ENCODE assay signal across 8 mouse cellular contexts in the genomic region with DNA sequence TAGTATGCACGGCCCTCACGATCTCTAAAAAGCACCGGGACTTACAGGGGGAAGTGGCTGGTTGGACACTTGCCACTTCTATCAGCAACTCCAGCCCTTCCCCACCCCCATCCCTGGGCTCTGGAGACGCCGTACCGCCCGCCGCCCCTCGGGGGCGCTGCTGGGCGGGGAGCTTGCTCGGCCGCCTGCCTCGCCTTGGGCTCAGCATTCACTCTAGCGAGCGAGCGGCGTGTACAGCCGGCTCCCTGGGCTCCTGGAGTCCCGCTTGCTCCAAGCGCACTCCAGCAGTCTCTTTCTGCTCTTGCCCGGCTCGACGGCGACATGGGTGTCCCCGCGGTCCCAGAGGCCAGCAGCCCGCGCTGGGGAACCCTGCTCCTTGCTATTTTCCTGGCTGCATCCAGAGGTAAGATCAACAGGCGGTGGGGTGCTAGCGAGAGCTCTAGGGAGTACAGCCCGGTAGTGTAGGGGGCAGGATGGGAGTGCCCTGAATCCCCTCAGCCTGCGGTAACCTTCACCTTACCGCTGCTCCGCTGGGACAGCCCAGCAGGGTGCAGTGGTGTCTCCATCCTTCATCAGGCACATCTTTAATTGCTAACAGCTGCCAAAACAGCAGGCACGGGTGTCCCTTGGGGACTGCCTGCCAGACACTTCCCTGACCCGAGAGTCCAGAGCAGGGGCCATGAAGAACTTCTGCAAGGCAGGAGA. TPM values are rescaled to one million over a fixed set of nuclear protein-coding genes. Genes with fewer than 3 reads are reported as not detected.
DNase-seq lines count a peak whose midpoint lies in the region; ATAC-seq and TF ChIP-seq lines count a peak whose summit lies in the region.

A gene (plus strand): TSS at position 151 of the 705 bp plus-strand sequence.

- no peaks in the 10 kb centered on the region for H3K36me3 ChIP-seq in hindbrain, embryonic 11.5 days (ENCODE audit: control insufficient read depth, insufficient read depth, low read length)
- no peaks in the 10 kb centered on the region for H3K36me3 ChIP-seq in lung, embryonic 15.5 days
- no peaks in the 10 kb centered on the region for H3K36me3 ChIP-seq in thymus, adult 2 months (ENCODE audit: control insufficient read depth, insufficient read depth, low read length)

- peak; percentile 83 for TF ChIP-seq POLR2A in thymus, adult 2 months (IDR thresholded peaks at IDR 0.05; ENCODE audit: control insufficient read depth, extremely low read depth, insufficient read depth, low read length, poor library complexity)

- peak within 1 kb of the TSS; percentile 23 for H3K4me3 ChIP-seq in hindbrain, embryonic 11.5 days (ENCODE audit: low read depth, low read length)
- peak within 1 kb of the TSS; percentile 38 for H3K4me3 ChIP-seq in lung, embryonic 15.5 days
- peak within 1 kb of the TSS; percentile 70 for H3K4me3 ChIP-seq in thymus, adult 2 months (ENCODE audit: control insufficient read depth, insufficient read depth, low read length)

- peak; percentile 75; the same call in 1 of the 2 replicates for TF ChIP-seq CTCF in thymus, adult 2 months (IDR thresholded peaks at IDR 0.05; ENCODE audit: borderline replicate concordance, control insufficient read depth, extremely low read depth, insufficient read depth, low read length, poor library complexity)

- peak; percentile 32 for ATAC-seq in hindbrain, embryonic 11.5 days (ENCODE audit: low FRiP score)
- ATAC-seq in lung, embryonic 15.5 days (ENCODE audit: borderline replicate concordance, extremely low read depth, low FRiP score, low TSS enrichment), result peak; percentile 60; the same call in 1 of the 2 replicates
- ATAC-seq in neutrophil, adult 5-6 weeks (ENCODE audit: extremely low read depth, insufficient number of reproducible peaks, low FRiP score, poor library complexity, severe bottlenecking), result peak; percentile 54

- peaks cover 7% of the 10 kb centered on the region for H3K4me1 ChIP-seq in hindbrain, embryonic 11.5 days (replicated peaks; ENCODE audit: control insufficient read depth, insufficient read depth, low read length)
- peaks cover 57% of the 10 kb centered on the region for H3K4me1 ChIP-seq in lung, embryonic 15.5 days
- peaks cover 56% of the 10 kb centered on the region for H3K4me1 ChIP-seq in thymus, adult 2 months (replicated peaks; ENCODE audit: control insufficient read depth, insufficient read depth, low read length)

- WGBS in hindbrain, embryonic 11.5 days, result 1% methylated on average over 37 of the region's 37 CpGs
- under 1% methylated on average over 37 of the region's 37 CpGs for WGBS in lung, embryonic 15.5 days
- WGBS in thymus, adult 2 months, result under 1% methylated on average over 37 of the region's 37 CpGs

- no peaks in the 10 kb centered on the region for H3K9me3 ChIP-seq in hindbrain, embryonic 11.5 days (ENCODE audit: control insufficient read depth, low read length)
- H3K9me3 ChIP-seq in lung, embryonic 15.5 days, result no peaks in the 10 kb centered on the region

- peak within 1 kb of the TSS; percentile 43 for H3K4me2 ChIP-seq in hindbrain, embryonic 11.5 days (replicated peaks; ENCODE audit: low read depth, low read length)
- peak within 1 kb of the TSS; percentile 56 for H3K4me2 ChIP-seq in lung, embryonic 15.5 days

- H3K27ac ChIP-seq in hindbrain, embryonic 11.5 days (ENCODE audit: low read depth, low read length), result no peak within 1 kb of the TSS
- peak within 1 kb of the TSS; percentile 68 for H3K27ac ChIP-seq in lung, embryonic 15.5 days
- H3K27ac ChIP-seq in thymus, adult 2 months (ENCODE audit: control insufficient read depth, insufficient read depth, low read length), result peak within 1 kb of the TSS; percentile 71

- DNase-seq in MEL-GATA-1-ER (ENCODE audit: extremely low read depth, low read depth), result peak; percentile 80
- DNase-seq in cerebellum, adult 9-10 months, result peak; percentile 26
- DNase-seq in frontal cortex, postnatal 14 days (ENCODE audit: low spot score in 2 of 2), result peak; percentile 56 to 65
- DNase-seq in hindbrain, embryonic 11.5 days (ENCODE audit: low spot score), result peak; percentile 89
- DNase-seq in layer of hippocampus, adult 9-11 months, result peak; percentile 85
- DNase-seq in thymus, adult 2 months, result peak; percentile 88

- peaks cover 14% of the 10 kb centered on the region for H3K27me3 ChIP-seq in hindbrain, embryonic 11.5 days (ENCODE audit: control insufficient read depth, insufficient read depth, low read length)
- H3K27me3 ChIP-seq in lung, embryonic 15.5 days, result 0 out of 2 replicates have a peak, but pooled peaks cover 6% of the 10 kb centered on the region
- H3K27me3 ChIP-seq in thymus, adult 2 months (ENCODE audit: control insufficient read depth, insufficient read depth, low read length), result no peaks in the 10 kb centered on the region

- H3K9ac ChIP-seq in hindbrain, embryonic 11.5 days (ENCODE audit: low read depth, low read length), result 0 out of 2 replicates have a peak within 1 kb of the TSS, but pooled peaks have one; percentile 40
- peak within 1 kb of the TSS; percentile 20 for H3K9ac ChIP-seq in lung, embryonic 15.5 days

RNA-seq across cellular contexts. Expression of the gene that starts here (rescaled TPM):
- 1.3 and 2.5 TPM in 2 replicates for polyA plus RNA-seq in hindbrain, embryonic 11.5 days (2014; fragmentation: Nextera tagmentation; extraction: Ambion mirVana)
- polyA plus RNA-seq in lung, embryonic 15.5 days (2015; fragmentation: Nextera tagmentation; extraction: Ambion mirVana), result 5.2 and 7.2 TPM in 2 replicates
- 440 and 506 TPM in 2 replicates for total RNA-seq in neutrophil, adult 5-6 weeks (2017)
- polyA plus RNA-seq in thymus, adult 2 months (2012; rRNA removed), result 162 and 166 TPM in 2 replicates

Comparison
In these comparisons a context has a peak if more than half of its experiments do, and no peak if none do; other contexts are left out.
1. RNA of the gene that starts here (polyA plus RNA-seq): 162 to 166 TPM in thymus, adult 2 months; 5.2 to 7.2 TPM in lung, embryonic 15.5 days and 1.3 to 2.5 TPM in hindbrain, embryonic 11.5 days; every median in the first group is over 10 times any median in the second.
2. DNase-seq: peak in every context shown above with its lines; median percentile 89 in hindbrain, embryonic 11.5 days; 88 in thymus, adult 2 months; 85 in layer of hippocampus, adult 9-11 months; 80 in MEL-GATA-1-ER; 60 in frontal cortex, postnatal 14 days; 26 in cerebellum, adult 9-10 months.
3. Peak in every context shown above with its lines, with median percentiles within 50 percentile points of each other: ATAC-seq and H3K4me3 ChIP-seq.